Mouse (Mus musculus) hindlimb bud, embryonic 11.5 days (tissue): ENCODE measurements around the gene Hnrnpr.
A peak's percentile ranks its signal among the peaks of the same experiment; 100 is the strongest.

Source experiments
- DNase-seq: peaks from one replicate; pipeline ENCODE4 v3.0.0-alpha.2; 2012; ENCODE audit warnings: low read depth, low spot score; ENCODE audit errors: extremely low spot score

Hnrnpr gene

GRCm38 (mm10) chr4:136308355-136308754 lies 2.4 kb upstream of the Hnrnpr start:
- DNase-seq: no peak

- DNase-seq: no peak
These were observed 962 bp upstream of the Hnrnpr start for GRCm38 (mm10) chr4:136309780-136310179.

GRCm38 (mm10) chr4:136311042-136311999 lies 579 bp downstream of the Hnrnpr start:
- no peak for DNase-seq

- DNase-seq: no peak
These were observed 1.9 kb downstream of the Hnrnpr start for GRCm38 (mm10) chr4:136312616-136313015.

GRCm38 (mm10) chr4:136317667-136318066 lies 6.9 kb downstream of the Hnrnpr start:
- DNase-seq: no peak

- DNase-seq: no peak
These were observed 9.3 kb downstream of the Hnrnpr start for GRCm38 (mm10) chr4:136320016-136320415.

- DNase-seq: no peak
These were observed 13.5 kb downstream of the Hnrnpr start for GRCm38 (mm10) chr4:136324226-136324625.

- no peak for DNase-seq
These were observed 16.5 kb downstream of the Hnrnpr start for GRCm38 (mm10) chr4:136327238-136327637.

GRCm38 (mm10) chr4:136328115-136328514 lies 17.4 kb downstream of the Hnrnpr start:
- no peak for DNase-seq

- DNase-seq: no peak
These were observed 21.0 kb downstream of the Hnrnpr start for GRCm38 (mm10) chr4:136331709-136332108.

- no peak for DNase-seq
These were observed 22.4 kb downstream of the Hnrnpr start for GRCm38 (mm10) chr4:136333191-136333590.

GRCm38 (mm10) chr4:136335065-136335464 lies 24.3 kb downstream of the Hnrnpr start:
- DNase-seq: no peak

- DNase-seq: no peak
These were observed 26.4 kb downstream of the Hnrnpr start for GRCm38 (mm10) chr4:136337129-136337528.

- DNase-seq: no peak
These were observed 38.9 kb downstream of the Hnrnpr start for GRCm38 (mm10) chr4:136349616-136350015.

GRCm38 (mm10) chr4:136357026-136357425 lies 46.3 kb downstream of the Hnrnpr start:
- DNase-seq: no peak

- DNase-seq: no peak
These were observed 46.7 kb downstream of the Hnrnpr start for GRCm38 (mm10) chr4:136357429-136357828.

GRCm38 (mm10) chr4:136367856-136368255 lies 57.1 kb downstream of the Hnrnpr start:
- DNase-seq: no peak

GRCm38 (mm10) chr4:136369727-136370126 lies 59.0 kb downstream of the Hnrnpr start:
- DNase-seq: peak; percentile 73

- no peak for DNase-seq
These were observed 62.9 kb downstream of the Hnrnpr start for GRCm38 (mm10) chr4:136373494-136374181.

GRCm38 (mm10) chr4:136377001-136377400 lies 66.3 kb downstream of the Hnrnpr start:
- no peak for DNase-seq

GRCm38 (mm10) chr4:136383052-136383451 lies 72.3 kb downstream of the Hnrnpr start:
- no peak for DNase-seq

- DNase-seq: no peak
These were observed 73.1 kb downstream of the Hnrnpr start for GRCm38 (mm10) chr4:136383839-136384238.
